Comparison of ENCODE assay signal across 28 mouse cellular contexts in the genomic region with DNA sequence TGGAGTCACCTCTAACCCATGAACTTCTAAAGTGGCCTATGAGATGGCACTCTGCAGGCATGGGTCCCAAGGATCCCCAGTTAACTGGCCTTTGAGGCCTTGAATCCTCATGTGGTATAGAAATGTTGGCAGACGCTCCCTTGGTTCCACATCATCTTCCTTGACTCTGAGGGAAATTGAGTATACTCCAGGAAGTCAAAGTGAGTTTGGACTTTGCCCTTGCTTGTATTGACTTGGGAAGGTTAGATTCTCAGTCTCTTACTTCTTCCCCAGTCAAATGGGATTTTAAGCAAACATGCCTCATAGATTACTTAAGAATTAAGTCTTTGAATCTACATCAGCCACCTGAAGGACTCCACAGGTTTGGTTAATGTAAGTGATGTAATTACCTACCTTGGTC. TPM values are rescaled to one million over a fixed set of nuclear protein-coding genes. Genes with fewer than 3 reads are reported as not detected.
DNase-seq lines count a peak whose midpoint lies in the region; ATAC-seq and TF ChIP-seq lines count a peak whose summit lies in the region.
"Had no signal": no experiment of that assay in that cellular context is flagged by ENCODE, and none has a peak within 500 bp of the region (broad histone marks: within the 10 kb centered on the region; RNA-seq: fewer than 3 reads in every experiment).

No protein-coding gene starts in this region.

- no peaks in the 10 kb centered on the region for H3K36me3 ChIP-seq in intestine, embryonic 16.5 days (ENCODE audit: control insufficient read depth, insufficient read depth, low read length)
- no peaks in the 10 kb centered on the region for H3K36me3 ChIP-seq in small intestine, adult 2 months (ENCODE audit: control insufficient read depth, insufficient read depth, low read length)
- no peaks in the 10 kb centered on the region for H3K36me3 ChIP-seq in stomach, postnatal 0 days (ENCODE audit: control insufficient read depth, insufficient read depth, low read length)
- H3K36me3 ChIP-seq in forebrain, postnatal 0 days (ENCODE audit: insufficient read depth), result no peaks in the 10 kb centered on the region
- H3K36me3 ChIP-seq: embryonic facial prominence, embryonic 10.5 days; embryonic facial prominence, embryonic 13.5 days; heart, embryonic 10.5 days; heart, embryonic 13.5 days had no signal

- WGBS in intestine, embryonic 16.5 days, result 70% methylated on average over 1 of the region's 1 CpGs
- 47% methylated on average over 1 of the region's 1 CpGs for WGBS in small intestine, adult 2 months
- 77% methylated on average over 1 of the region's 1 CpGs for WGBS in stomach, postnatal 0 days
- 100% methylated on average over 1 of the region's 1 CpGs for whole genome bisulfite sequencing in forebrain, postnatal 0 days

- DNase-seq in induced T-regulatory cell, adult 2 months (ENCODE audit: low read depth), result peak; percentile 24
- DNase-seq in stomach, postnatal 0 days (ENCODE audit: low spot score), result peak; percentile 31
- DNase-seq in heart, adult 9 months (ENCODE audit: low spot score in 2 of 2), result no peak
- DNase-seq in forebrain, postnatal 0 days, result no peak
- no peak for DNase-seq in spleen, adult 18-20 months
- DNase-seq: adrenal gland, adult 8-10 months; adrenal gland, postnatal 25 days; cerebellum, adult 11-12 months; cerebellum, adult 8-10 months; cerebellum, postnatal 10 days; cerebellum, postnatal 36 days; embryo, embryonic 11 days; gastrocnemius, adult 2 months; gastrocnemius, postnatal 14 days; heart, adult 18-20 months; heart, postnatal 14 days; heart, postnatal 4 days had no signal

- no peak for TF ChIP-seq POLR2A in small intestine, adult 2 months (IDR thresholded peaks at IDR 0.05; ENCODE audit: low read depth, low read length)

- no peak overlapping the region for H3K9ac ChIP-seq in intestine, embryonic 16.5 days (ENCODE audit: low read depth, low read length)
- no peak overlapping the region for H3K9ac ChIP-seq in stomach, postnatal 0 days (ENCODE audit: low read length)
- no peak overlapping the region for H3K9ac ChIP-seq in forebrain, postnatal 0 days
- H3K9ac ChIP-seq: embryonic facial prominence, embryonic 13.5 days; forebrain, embryonic 13.5 days; heart, embryonic 13.5 days; hindbrain, embryonic 14.5 days had no signal

- H3K4me2 ChIP-seq in intestine, embryonic 16.5 days (ENCODE audit: low read depth, low read length), result no peak overlapping the region
- no peak overlapping the region for H3K4me2 ChIP-seq in stomach, postnatal 0 days (replicated peaks; ENCODE audit: low read depth)
- H3K4me2 ChIP-seq in forebrain, postnatal 0 days (ENCODE audit: low read depth), result no peak overlapping the region
- H3K4me2 ChIP-seq: embryonic facial prominence, embryonic 13.5 days; forebrain, embryonic 13.5 days; heart, embryonic 13.5 days; hindbrain, embryonic 14.5 days had no signal

- H3K9me3 ChIP-seq in intestine, embryonic 16.5 days (ENCODE audit: control insufficient read depth, low read length), result no peaks in the 10 kb centered on the region
- H3K9me3 ChIP-seq in stomach, postnatal 0 days (ENCODE audit: control insufficient read depth, low read length), result no peaks in the 10 kb centered on the region
- H3K9me3 ChIP-seq in forebrain, postnatal 0 days (ENCODE audit: low read length), result no peaks in the 10 kb centered on the region
- H3K9me3 ChIP-seq: embryonic facial prominence, embryonic 10.5 days; embryonic facial prominence, embryonic 13.5 days; forebrain, embryonic 13.5 days; heart, embryonic 10.5 days; heart, embryonic 13.5 days had no signal

- TF ChIP-seq CTCF in small intestine, adult 2 months (IDR thresholded peaks at IDR 0.05; ENCODE audit: extremely low read depth, insufficient read length, insufficient replicate concordance, low read depth, low read length), result no peak
- no peak for TF ChIP-seq CTCF in stomach, postnatal 0 days (IDR thresholded peaks at IDR 0.05; ENCODE audit: low read depth)
- no peak for TF ChIP-seq CTCF in forebrain, postnatal 0 days (IDR thresholded peaks at IDR 0.05; ENCODE audit: low read depth)

- H3K27ac ChIP-seq in intestine, embryonic 16.5 days (ENCODE audit: low read length), result peak overlapping the region; percentile 70
- H3K27ac ChIP-seq in small intestine, adult 2 months (ENCODE audit: insufficient read depth, low read depth, low read length), result peak overlapping the region; percentile 90
- peak overlapping the region; percentile 88 for H3K27ac ChIP-seq in stomach, postnatal 0 days (replicated peaks)
- no peak overlapping the region for H3K27ac ChIP-seq in forebrain, postnatal 0 days (ENCODE audit: low read depth, low read length)
- H3K27ac ChIP-seq: embryonic facial prominence, embryonic 10.5 days; embryonic facial prominence, embryonic 13.5 days; forebrain, embryonic 13.5 days; gastrocnemius, adult 2 months; heart, embryonic 13.5 days; hindbrain, embryonic 14.5 days had no signal

- no peaks in the 10 kb centered on the region for H3K27me3 ChIP-seq in intestine, embryonic 16.5 days (replicated peaks; ENCODE audit: control insufficient read depth, insufficient read depth, low read length)
- no peaks in the 10 kb centered on the region for H3K27me3 ChIP-seq in small intestine, adult 2 months (ENCODE audit: control insufficient read depth, insufficient read depth, low read length)
- H3K27me3 ChIP-seq in stomach, postnatal 0 days (ENCODE audit: control insufficient read depth, insufficient read depth, low read length), result no peaks in the 10 kb centered on the region
- H3K27me3 ChIP-seq in forebrain, postnatal 0 days (ENCODE audit: insufficient read depth, low read length), result no peaks in the 10 kb centered on the region
- H3K27me3 ChIP-seq: embryonic facial prominence, embryonic 13.5 days; forebrain, embryonic 13.5 days; heart, embryonic 13.5 days had no signal

- peaks cover 14% of the 10 kb centered on the region for H3K4me1 ChIP-seq in intestine, embryonic 16.5 days (ENCODE audit: control insufficient read depth, insufficient read depth, low read length)
- peaks cover 28% of the 10 kb centered on the region; the same call in 1 of the 2 replicates for H3K4me1 ChIP-seq in small intestine, adult 2 months (ENCODE audit: control insufficient read depth, insufficient read depth, insufficient read length, low read length)
- 0 out of 2 replicates have a peak, but pooled peaks cover 6% of the 10 kb centered on the region for H3K4me1 ChIP-seq in stomach, postnatal 0 days (replicated peaks; ENCODE audit: control insufficient read depth, insufficient read depth)
- peaks cover 5% of the 10 kb centered on the region for H3K4me1 ChIP-seq in forebrain, postnatal 0 days (ENCODE audit: insufficient read depth)

- TF ChIP-seq EP300 in stomach, postnatal 0 days (optimal IDR thresholded peaks at IDR 0.05), result no peak

- H3K4me3 ChIP-seq in intestine, embryonic 16.5 days (ENCODE audit: low read length), result no peak overlapping the region
- no peak overlapping the region for H3K4me3 ChIP-seq in small intestine, adult 2 months (ENCODE audit: low read depth, low read length)
- H3K4me3 ChIP-seq in stomach, postnatal 0 days (ENCODE audit: low read depth, low read length), result no peak overlapping the region
- H3K4me3 ChIP-seq in forebrain, postnatal 0 days (ENCODE audit: low read depth, low read length), result no peak overlapping the region
- H3K4me3 ChIP-seq: embryonic facial prominence, embryonic 10.5 days; embryonic facial prominence, embryonic 13.5 days; erythroblast, embryonic 14.5 days; forebrain, embryonic 13.5 days; gastrocnemius, adult 2 months; heart, embryonic 10.5 days; heart, embryonic 13.5 days had no signal

- ATAC-seq in intestine, embryonic 16.5 days, result no peak
- ATAC-seq in stomach, postnatal 0 days (ENCODE audit: low FRiP score, low TSS enrichment), result peak; percentile 22; the same call in 1 of the 2 replicates
- ATAC-seq in forebrain, postnatal 0 days, result no peak
- ATAC-seq: activated CD4-positive, CD25-positive, alpha-beta regulatory T cell, adult 4 months; forebrain, embryonic 13.5 days; forebrain, embryonic 16.5 days had no signal

RNA-seq across cellular contexts. Expression of a gene that starts 24.2 kb away (rescaled TPM):
- polyA plus RNA-seq in intestine, embryonic 16.5 days (2015; fragmentation: Nextera tagmentation; extraction: Ambion mirVana), result 6.4 and 6.6 TPM in 2 replicates
- polyA plus RNA-seq in small intestine, adult 2 months (2012; rRNA removed), result 103 and 283 TPM in 2 replicates
- polyA plus RNA-seq in stomach, postnatal 0 days (2015; fragmentation: Nextera tagmentation; extraction: Ambion mirVana), result 18.2 and 23.2 TPM in 2 replicates
- 14.2 and 18.0 TPM in 2 replicates for total RNA-seq in forebrain, postnatal 0 days (2014; rRNA removed)
- 9.3 and 9.6 TPM in 2 replicates for polyA plus RNA-seq in forebrain, postnatal 0 days (2015; fragmentation: Nextera tagmentation; extraction: Ambion mirVana)

Comparison
In these comparisons a context has a peak if more than half of its experiments do, and no peak if none do; other contexts are left out.
1. DNase-seq: peak in induced T-regulatory cell, adult 2 months (single experiment) and stomach, postnatal 0 days (single experiment); none in heart, adult 9 months (0 of 2), forebrain, postnatal 0 days (single experiment) and spleen, adult 18-20 months (0 of 2).